Mouse (Mus musculus): ENCODE results near the gene Sult6b2. TPM values are rescaled to one million over a fixed set of nuclear protein-coding genes. Genes with fewer than 3 reads are reported as not detected.

Sult6b2 gene
- polyA plus RNA-seq, 1 experiment, result not detected

DNA sequence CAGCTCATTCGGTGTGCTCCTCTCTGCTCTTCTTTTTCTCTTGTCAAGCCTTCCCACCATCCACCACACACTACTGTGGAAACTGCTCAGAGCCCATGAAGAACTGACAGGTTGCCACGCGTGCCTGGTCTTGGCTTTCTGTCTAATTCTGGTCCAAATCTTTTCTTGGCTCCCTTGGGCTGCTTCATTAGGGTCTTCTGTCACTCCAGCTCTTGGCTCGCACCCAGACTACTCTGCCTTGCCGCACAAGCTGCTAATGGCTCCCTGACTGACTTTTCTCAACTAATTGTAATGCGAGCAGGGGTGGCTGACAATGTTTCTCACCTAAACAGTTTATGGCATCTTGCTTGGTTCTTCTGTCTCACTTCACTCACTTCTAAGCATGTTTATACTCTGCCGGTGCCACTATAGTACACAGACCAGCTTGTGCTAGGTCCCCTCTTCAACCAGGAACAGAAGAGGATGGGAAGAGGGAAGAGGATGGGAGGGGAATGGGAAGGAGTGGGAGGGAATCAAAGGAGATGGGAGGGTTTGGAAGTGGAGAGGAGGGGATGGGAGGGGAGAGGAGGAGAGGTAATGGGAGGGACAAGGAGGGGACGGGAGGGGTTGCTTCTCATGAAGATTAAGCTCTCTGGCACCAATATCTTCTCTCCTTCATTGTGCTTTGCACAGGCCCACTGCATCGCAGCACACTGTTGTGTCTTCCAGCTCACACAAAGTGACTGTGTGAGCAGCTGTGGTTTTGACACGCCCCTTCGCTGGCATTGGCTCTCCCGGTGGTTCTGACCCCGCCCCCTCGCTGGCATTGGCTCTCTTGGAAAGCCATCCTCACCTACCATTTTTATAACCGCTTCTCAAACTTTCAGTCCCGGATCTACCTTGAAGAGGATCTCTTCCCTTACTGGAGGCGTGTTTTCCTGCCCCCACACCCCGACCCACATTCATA lies 16.0 kb downstream of the Sult6b2 start:
- 46% methylated on average over 18 of the region's 18 CpGs for WGBS
- no peak for TF ChIP-seq POLR2A (IDR thresholded peaks at IDR 0.05; ENCODE audit: insufficient read depth, low read depth, low read length)
- TF ChIP-seq CTCF (IDR thresholded peaks at IDR 0.05; ENCODE audit: insufficient read depth, low read depth, low read length), result no peak
- H3K4me3 ChIP-seq (ENCODE audit: insufficient read depth, low read depth, low read length), result no peak overlapping the region
- H3K4me1 ChIP-seq (ENCODE audit: control insufficient read depth, insufficient read depth, low read length), result peaks cover 4% of the 10 kb centered on the region; the same call in 1 of the 2 replicates
- H3K27ac ChIP-seq (ENCODE audit: insufficient read depth, low read depth, low read length), result no peak overlapping the region

DNA sequence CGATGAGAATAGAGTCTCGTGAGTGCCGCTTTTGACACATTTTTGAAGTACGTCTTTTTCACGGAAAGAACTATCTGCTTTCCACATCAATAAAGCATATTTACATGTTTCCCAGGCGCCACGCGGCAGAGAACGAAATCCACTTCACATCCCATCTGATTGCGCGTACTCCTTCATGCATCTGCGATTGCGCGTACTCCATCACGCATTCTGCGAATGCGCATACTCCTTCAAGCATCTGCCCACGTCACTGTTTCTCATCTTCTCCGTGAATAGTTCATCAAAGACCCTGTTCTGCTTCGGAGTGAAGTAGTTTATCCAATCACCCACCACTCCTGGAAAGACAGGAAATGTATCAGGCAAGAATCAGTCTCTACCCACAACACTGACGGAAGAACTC lies 18.2 kb downstream of the Sult6b2 start:
- H3K27ac ChIP-seq (ENCODE audit: insufficient read depth, low read depth, low read length), result no peak overlapping the region
- no peak overlapping the region for H3K4me3 ChIP-seq (ENCODE audit: insufficient read depth, low read depth, low read length)
- WGBS, result 92% methylated on average over 21 of the region's 21 CpGs
- TF ChIP-seq CTCF (IDR thresholded peaks at IDR 0.05; ENCODE audit: insufficient read depth, low read depth, low read length), result no peak
- TF ChIP-seq POLR2A (IDR thresholded peaks at IDR 0.05; ENCODE audit: insufficient read depth, low read depth, low read length), result no peak
- peaks cover 4% of the 10 kb centered on the region; the same call in 1 of the 2 replicates for H3K4me1 ChIP-seq (ENCODE audit: control insufficient read depth, insufficient read depth, low read length)

DNA sequence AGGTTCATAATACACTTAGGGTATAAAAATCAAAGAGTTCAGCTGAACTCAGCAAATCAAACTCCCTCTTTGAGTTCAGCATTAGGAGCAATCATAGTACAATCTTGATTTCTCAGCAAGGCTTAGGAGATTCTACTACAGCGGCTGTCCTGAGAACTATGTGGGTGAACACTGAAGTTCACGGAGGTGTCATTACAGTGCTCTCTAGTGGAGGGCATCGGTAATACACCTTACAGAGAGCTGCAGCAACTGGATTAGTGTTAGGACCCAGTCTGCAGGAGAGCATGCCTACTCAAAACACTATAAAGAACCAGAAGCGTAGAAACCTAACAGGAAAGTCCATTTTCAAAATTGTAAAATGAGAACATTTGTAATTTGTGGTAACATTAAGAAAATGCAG lies 19.0 kb downstream of the Sult6b2 start:
- H3K27ac ChIP-seq (ENCODE audit: insufficient read depth, low read depth, low read length), result no peak overlapping the region
- peaks cover 4% of the 10 kb centered on the region; the same call in 1 of the 2 replicates for H3K4me1 ChIP-seq (ENCODE audit: control insufficient read depth, insufficient read depth, low read length)
- no peak overlapping the region for H3K4me3 ChIP-seq (ENCODE audit: insufficient read depth, low read depth, low read length)
- 30% methylated on average over 4 of the region's 4 CpGs for WGBS
- no peak for TF ChIP-seq POLR2A (IDR thresholded peaks at IDR 0.05; ENCODE audit: insufficient read depth, low read depth, low read length)

DNA sequence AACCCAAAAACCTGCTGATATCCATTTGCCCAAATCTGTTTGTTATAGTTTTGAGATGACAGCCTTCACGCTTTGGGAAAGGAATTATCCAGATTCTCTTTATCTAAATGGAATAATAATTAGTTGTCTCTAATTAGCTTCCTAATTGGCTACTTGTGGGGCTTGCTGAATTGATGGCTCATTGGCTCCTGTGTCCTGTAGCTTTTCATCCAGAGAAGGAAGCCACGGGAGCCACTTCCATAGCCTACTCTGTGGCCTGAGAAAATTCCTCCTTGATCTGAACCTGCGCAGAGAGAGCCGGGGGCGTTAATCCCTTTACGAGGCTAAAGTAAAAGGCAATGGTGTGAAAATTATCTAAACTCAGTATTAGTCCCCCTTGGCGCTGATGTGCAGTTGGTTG lies 23.0 kb downstream of the Sult6b2 start:
- 43% methylated on average over 7 of the region's 7 CpGs for WGBS
- Histone ChIP-seq H3K4me3 (ENCODE audit: insufficient read depth, low read depth, low read length) (no peak overlapping the region), H3K27ac (ENCODE audit: insufficient read depth, low read depth, low read length) (no peak overlapping the region), H3K4me1 (ENCODE audit: control insufficient read depth, insufficient read depth, low read length) (no peaks in the 10 kb centered on the region)
- TF ChIP-seq POLR2A (IDR thresholded peaks at IDR 0.05; ENCODE audit: insufficient read depth, low read depth, low read length), result no peak
- TF ChIP-seq CTCF (IDR thresholded peaks at IDR 0.05; ENCODE audit: insufficient read depth, low read depth, low read length), result no peak

DNA sequence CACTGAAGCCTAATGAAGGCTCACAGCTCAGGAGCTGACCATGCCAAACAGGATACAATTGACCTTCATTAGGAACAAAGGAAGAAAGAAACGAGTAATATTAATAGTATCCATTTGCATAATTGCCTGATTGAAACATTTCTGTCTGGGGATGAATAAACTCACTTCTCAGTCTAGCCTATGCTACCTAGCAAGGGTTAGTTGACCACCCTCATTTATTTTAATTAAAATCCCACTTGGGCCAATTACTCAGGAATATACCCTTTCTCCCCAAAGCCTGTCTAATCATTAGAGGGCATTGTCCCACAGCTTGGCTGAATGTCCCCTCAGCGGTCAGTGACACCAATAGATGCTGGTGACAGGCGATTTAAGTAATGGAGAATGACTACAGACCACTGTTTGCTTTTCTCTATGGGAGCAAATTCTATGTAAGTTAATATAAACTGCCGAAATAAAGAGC lies 23.7 kb downstream of the Sult6b2 start:
- Histone ChIP-seq H3K27ac (ENCODE audit: insufficient read depth, low read depth, low read length) (no peak overlapping the region), H3K4me1 (ENCODE audit: control insufficient read depth, insufficient read depth, low read length) (no peaks in the 10 kb centered on the region), H3K4me3 (ENCODE audit: insufficient read depth, low read depth, low read length) (no peak overlapping the region)
- TF ChIP-seq POLR2A (IDR thresholded peaks at IDR 0.05; ENCODE audit: insufficient read depth, low read depth, low read length) (no peak), CTCF (IDR thresholded peaks at IDR 0.05; ENCODE audit: insufficient read depth, low read depth, low read length) (no peak)
- 61% methylated on average over 4 of the region's 4 CpGs for WGBS

DNA sequence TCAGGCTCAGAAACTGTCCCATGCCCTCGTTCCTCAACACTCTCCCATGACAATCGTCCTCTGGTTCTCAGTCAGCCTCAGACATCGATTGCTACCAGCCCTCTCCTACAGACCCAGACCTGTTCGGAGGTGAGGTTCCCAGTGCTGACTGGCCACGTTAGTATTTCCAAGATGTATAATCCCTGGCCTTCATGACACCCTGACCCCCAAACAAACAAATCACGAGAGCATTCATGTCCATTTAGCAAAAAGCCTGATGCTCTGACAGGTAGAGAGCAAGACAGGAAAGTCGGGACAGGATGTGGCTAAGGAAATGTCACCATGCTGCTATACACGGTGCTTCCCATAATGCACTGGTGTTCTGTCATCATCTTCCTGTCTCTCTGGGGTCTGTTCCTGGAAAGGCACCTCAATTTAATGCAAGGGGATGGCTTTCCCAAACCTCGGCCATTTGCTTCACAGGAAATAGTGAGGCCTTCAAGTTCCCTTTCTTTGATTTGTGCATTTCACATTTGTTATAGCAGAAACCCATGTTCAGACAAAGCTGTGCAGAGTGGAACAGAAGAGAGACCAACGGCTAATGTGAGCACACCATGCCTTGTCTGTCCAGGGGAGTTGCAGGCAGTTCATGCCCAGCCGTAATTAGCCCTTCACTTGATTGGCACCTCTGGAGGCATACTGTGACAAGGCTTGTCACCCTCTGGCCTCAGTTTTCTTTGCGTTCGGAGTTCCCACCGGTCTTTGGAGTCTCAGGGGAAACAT lies 24.3 kb downstream of the Sult6b2 start:
- H3K27ac ChIP-seq (ENCODE audit: insufficient read depth, low read depth, low read length), result no peak overlapping the region
- TF ChIP-seq CTCF (IDR thresholded peaks at IDR 0.05; ENCODE audit: insufficient read depth, low read depth, low read length), result no peak
- TF ChIP-seq POLR2A (IDR thresholded peaks at IDR 0.05; ENCODE audit: insufficient read depth, low read depth, low read length), result no peak
- H3K4me3 ChIP-seq (ENCODE audit: insufficient read depth, low read depth, low read length), result no peak overlapping the region
- no peaks in the 10 kb centered on the region for H3K4me1 ChIP-seq (ENCODE audit: control insufficient read depth, insufficient read depth, low read length)
- WGBS, result 48% methylated on average over 14 of the region's 14 CpGs

DNA sequence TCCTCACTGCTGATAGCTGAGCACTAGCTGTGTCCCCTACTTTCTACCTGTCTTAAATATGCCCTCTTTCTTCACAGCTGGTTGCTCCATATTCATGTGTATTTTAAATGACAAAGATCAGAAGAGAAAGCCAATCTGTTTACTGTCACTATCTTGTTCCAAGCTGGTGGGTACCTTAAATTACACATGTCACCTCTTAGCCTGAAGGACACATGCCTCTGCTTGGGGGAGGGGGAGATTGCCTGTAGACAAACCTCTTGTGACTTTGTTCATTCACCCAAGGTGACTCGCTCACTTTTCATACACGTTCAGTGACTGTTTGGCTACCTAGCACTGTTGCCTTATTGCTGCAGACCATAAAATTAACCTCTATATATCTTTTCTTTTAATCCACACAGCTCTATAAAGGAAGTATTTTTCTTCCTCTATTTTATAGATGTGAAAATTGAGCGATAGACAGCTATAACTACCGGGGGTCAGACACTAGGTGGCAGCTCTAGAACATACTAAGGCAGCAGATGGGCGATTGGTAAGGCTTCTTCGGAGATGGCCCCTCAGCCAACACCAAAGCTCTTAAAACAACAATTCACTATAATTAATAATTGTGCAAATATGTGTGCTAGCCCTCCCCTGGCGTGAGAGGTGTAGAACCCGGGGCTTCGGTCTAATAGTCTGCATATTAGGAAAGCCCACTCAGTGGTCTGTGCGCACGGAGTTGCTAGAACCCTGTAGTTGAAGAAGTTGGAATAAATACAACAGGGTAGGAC lies 25.1 kb downstream of the Sult6b2 start:
- no peak overlapping the region for H3K4me3 ChIP-seq (ENCODE audit: insufficient read depth, low read depth, low read length)
- no peaks in the 10 kb centered on the region for H3K4me1 ChIP-seq (ENCODE audit: control insufficient read depth, insufficient read depth, low read length)
- TF ChIP-seq CTCF (IDR thresholded peaks at IDR 0.05; ENCODE audit: insufficient read depth, low read depth, low read length) (no peak), POLR2A (IDR thresholded peaks at IDR 0.05; ENCODE audit: insufficient read depth, low read depth, low read length) (no peak)
- WGBS, result 34% methylated on average over 11 of the region's 11 CpGs
- H3K27ac ChIP-seq (ENCODE audit: insufficient read depth, low read depth, low read length), result no peak overlapping the region

DNA sequence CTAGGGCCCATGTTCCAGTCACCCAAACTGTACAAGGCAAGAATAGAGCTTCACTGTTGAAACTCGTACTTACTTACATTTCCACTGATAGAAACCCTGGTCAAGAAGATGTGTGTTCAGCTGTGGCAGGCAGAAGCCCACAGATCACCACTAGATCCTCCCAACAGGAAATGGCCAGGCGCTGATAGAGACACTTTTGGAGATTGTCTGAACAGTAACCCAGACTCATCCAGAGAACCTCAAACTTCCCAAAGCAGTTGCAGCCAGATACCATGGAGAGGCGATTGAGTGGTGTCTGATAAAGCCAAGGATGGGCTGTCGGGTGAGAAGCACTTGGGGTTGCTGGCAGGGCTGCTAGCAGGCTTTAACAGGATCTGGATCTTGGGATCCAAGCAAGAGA lies 27.4 kb downstream of the Sult6b2 start:
- Histone ChIP-seq H3K4me3 (ENCODE audit: insufficient read depth, low read depth, low read length) (no peak overlapping the region), H3K27ac (ENCODE audit: insufficient read depth, low read depth, low read length) (no peak overlapping the region), H3K4me1 (ENCODE audit: control insufficient read depth, insufficient read depth, low read length) (no peaks in the 10 kb centered on the region)
- 80% methylated on average over 4 of the region's 4 CpGs for WGBS
- TF ChIP-seq POLR2A (IDR thresholded peaks at IDR 0.05; ENCODE audit: insufficient read depth, low read depth, low read length) (no peak), CTCF (IDR thresholded peaks at IDR 0.05; ENCODE audit: insufficient read depth, low read depth, low read length) (no peak)
